Mouse (Mus musculus) MEL (cell line): ENCODE measurements around the gene Lgi4. TPM values are rescaled to one million over a fixed set of nuclear protein-coding genes. Genes with fewer than 3 reads are reported as not detected.

Experiments used
- DNase-seq: peaks from one replicate; pipeline ENCODE4 v3.0.0; 2011; ENCODE audit warnings: low read depth, low spot score
- H3K27ac ChIP-seq: 2 replicates; pipeline ENCODE4 v1.5.1; 2012; ENCODE audit warnings: low read depth, mild to moderate bottlenecking, control low read depth, low read length, moderate library complexity; ENCODE audit not compliant: control insufficient read depth
- H3K27me3 ChIP-seq, 2 experiments: fragments of 150-350 bp in 1 of 2; sonication (generic) in 1 of 2; 2 replicates each; pipeline ENCODE4 v1.6.1; 2012; ENCODE audit warnings: low read length in 2 of 2, mild to moderate bottlenecking in 2 of 2, improper control_type of control experiment in 1 of 2, moderate library complexity in 1 of 2; ENCODE audit not compliant: insufficient read depth in 2 of 2, control insufficient read depth in 1 of 2
- H3K36me3 ChIP-seq, 2 experiments: 2 replicates each; pipeline ENCODE4 v1.6.1; 2012 to 2014; ENCODE audit warnings: low read length in 2 of 2, improper control_type of control experiment in 1 of 2, inconsistent platforms in 1 of 2, mild to moderate bottlenecking in 1 of 2; ENCODE audit not compliant: insufficient read depth in 2 of 2, control insufficient read depth in 1 of 2
- H3K4me1 ChIP-seq, 2 experiments: fragments of 150-350 bp in 1 of 2; sonication (generic) in 1 of 2; 2 replicates each; pipeline ENCODE4 v1.6.1; 2012; ENCODE audit warnings: low read length in 2 of 2, improper control_type of control experiment in 1 of 2, mild to moderate bottlenecking in 1 of 2; ENCODE audit not compliant: insufficient read depth in 2 of 2, control insufficient read depth in 1 of 2
- H3K4me3 ChIP-seq, 2 experiments: fragments of 150-350 bp in 1 of 2; sonication (generic) in 1 of 2; 2 replicates each; pipeline ENCODE4 v1.5.1; 2012; ENCODE audit warnings: low read depth in 2 of 2, low read length in 2 of 2, mild to moderate bottlenecking in 2 of 2, moderate library complexity in 2 of 2, control low read depth in 1 of 2, improper control_type of control experiment in 1 of 2; ENCODE audit not compliant: control insufficient read depth in 1 of 2, insufficient read depth in 1 of 2
- H3K79me2 ChIP-seq: 2 replicates; pipeline ENCODE4 v1.6.1; 2012; ENCODE audit warnings: mild to moderate bottlenecking, low read length, moderate library complexity; ENCODE audit not compliant: control insufficient read depth, poor library complexity, insufficient read depth
- H3K9ac ChIP-seq: 2 replicates; pipeline ENCODE4 v1.6.1; 2012; ENCODE audit warnings: low read depth, mild to moderate bottlenecking, control low read depth, low read length, moderate library complexity; ENCODE audit not compliant: control insufficient read depth, poor library complexity, severe bottlenecking
- H3K9me3 ChIP-seq: fragments of 150-350 bp; sonication (generic); replicated peaks from 2 replicates; pipeline ENCODE4 v1.6.1; 2012; ENCODE audit warnings: mild to moderate bottlenecking, low read length, improper control_type of control experiment, moderate library complexity; ENCODE audit not compliant: insufficient read depth
- BHLHE40 ChIP-seq: IDR thresholded peaks from 2 replicates; pipeline ENCODE4 v1.6.1; 2012; ENCODE audit warnings: low read depth, mild to moderate bottlenecking, inconsistent platforms, low read length, improper control_type of control experiment, borderline replicate concordance
- CHD1 ChIP-seq: IDR thresholded peaks from 2 replicates; pipeline ENCODE4 v1.6.1; 2012; ENCODE audit warnings: low read depth, mild to moderate bottlenecking, inconsistent platforms, low read length, improper control_type of control experiment
- CHD2 ChIP-seq: IDR thresholded peaks from 2 replicates; pipeline ENCODE4 v1.6.1; 2011; ENCODE audit warnings: low read length, improper control_type of control experiment
- EP300 ChIP-seq, 2 experiments: IDR thresholded peaks; 2 replicates each; pipeline ENCODE4 v1.6.1; 2011; ENCODE audit warnings: improper control_type of control experiment in 2 of 2, low read length in 2 of 2, low read depth in 1 of 2, mild to moderate bottlenecking in 1 of 2
- GABPA ChIP-seq: IDR thresholded peaks from 2 replicates; pipeline ENCODE4 v1.6.1; 2012; ENCODE audit warnings: low read depth, mild to moderate bottlenecking, inconsistent platforms, low read length, improper control_type of control experiment, moderate library complexity
- MAFK ChIP-seq: IDR thresholded peaks from 2 replicates; pipeline ENCODE4 v1.6.1; 2011; ENCODE audit warnings: low read depth, mild to moderate bottlenecking, low read length, improper control_type of control experiment, borderline replicate concordance
- MEF2A ChIP-seq: IDR thresholded peaks from 2 replicates; pipeline ENCODE4 v1.6.1; 2014; ENCODE audit warnings: low read depth, mild to moderate bottlenecking, inconsistent platforms, low read length, improper control_type of control experiment; ENCODE audit not compliant: poor library complexity, insufficient replicate concordance, severe bottlenecking; ENCODE audit errors: extremely low read depth
- NRF1 ChIP-seq: IDR thresholded peaks from 2 replicates; pipeline ENCODE4 v1.6.1; 2014; ENCODE audit warnings: low read depth, mild to moderate bottlenecking, inconsistent platforms, low read length, improper control_type of control experiment, moderate library complexity; ENCODE audit not compliant: poor library complexity, insufficient read depth, severe bottlenecking
- POLR2A ChIP-seq, 2 experiments: IDR thresholded peaks; 2 replicates each; pipeline ENCODE4 v1.6.1; 2011 to 2012; ENCODE audit warnings: low read length in 2 of 2, mild to moderate bottlenecking in 2 of 2, control low read depth in 1 of 2, improper control_type of control experiment in 1 of 2, low read depth in 1 of 2, moderate library complexity in 1 of 2; ENCODE audit not compliant: control insufficient read depth in 1 of 2, insufficient read depth in 1 of 2, poor library complexity in 1 of 2
- SMC3 ChIP-seq: IDR thresholded peaks from 2 replicates; pipeline ENCODE4 v1.6.1; 2011; ENCODE audit warnings: low read depth, low read length, improper control_type of control experiment
- TCF12 ChIP-seq: IDR thresholded peaks from 2 replicates; pipeline ENCODE4 v1.6.1; 2014; ENCODE audit warnings: low read depth, mild to moderate bottlenecking, inconsistent platforms, low read length, improper control_type of control experiment, moderate library complexity
- UBTF ChIP-seq: IDR thresholded peaks from 2 replicates; pipeline ENCODE4 v1.6.1; 2012; ENCODE audit warnings: low read depth, mild to moderate bottlenecking, inconsistent platforms, low read length, improper control_type of control experiment, moderate library complexity, borderline replicate concordance; ENCODE audit not compliant: insufficient read depth
- USF2 ChIP-seq, 2 experiments: IDR thresholded peaks; 2 replicates each; pipeline ENCODE4 v1.6.1; 2011 to 2012; ENCODE audit warnings: improper control_type of control experiment in 2 of 2, low read length in 2 of 2, borderline replicate concordance in 1 of 2, inconsistent platforms in 1 of 2, low read depth in 1 of 2, mild to moderate bottlenecking in 1 of 2; ENCODE audit not compliant: insufficient read depth in 1 of 2
- ZC3H11A ChIP-seq: IDR thresholded peaks from 2 replicates; pipeline ENCODE4 v1.6.1; 2012; ENCODE audit warnings: low read depth, mild to moderate bottlenecking, inconsistent platforms, low read length, improper control_type of control experiment
- ZKSCAN1 ChIP-seq: IDR thresholded peaks from 2 replicates; pipeline ENCODE4 v1.6.1; 2012; ENCODE audit warnings: low read depth, mild to moderate bottlenecking, inconsistent platforms, low read length, improper control_type of control experiment, moderate library complexity
- ZMIZ1 ChIP-seq: IDR thresholded peaks from 2 replicates; pipeline ENCODE4 v1.6.1; 2012; ENCODE audit warnings: low read depth, mild to moderate bottlenecking, inconsistent platforms, low read length, improper control_type of control experiment, moderate library complexity
- ZNF384 ChIP-seq: IDR thresholded peaks from 2 replicates; pipeline ENCODE4 v1.6.1; 2012; ENCODE audit warnings: low read depth, mild to moderate bottlenecking, inconsistent platforms, low read length, improper control_type of control experiment
- polyA plus RNA-seq, 2 experiments: library from polyadenylated mRNA; stranded (reverse) in 1 of 2; unstranded in 1 of 2; fragments of >175 nt in 1 of 2; fragments of >200 nt in 1 of 2; gene quantifications; 2 replicates each; pipeline versions ENCODE4 v1.2.1 to v1.2.4; 2012; ENCODE audit warnings: low replicate concordance in 2 of 2, low read depth in 1 of 2; ENCODE audit not compliant: insufficient read length in 2 of 2, insufficient read depth in 1 of 2, missing spikeins in 1 of 2
- total RNA-seq: library from RNA; depleted of rRNA; stranded (reverse); fragments of 300-350 nt; gene quantifications from 2 replicates; pipeline ENCODE4 v1.2.3, GENCODE M21; 2012

Lgi4 gene
- total and polyA plus RNA-seq, 3 experiments: not detected

DNA sequence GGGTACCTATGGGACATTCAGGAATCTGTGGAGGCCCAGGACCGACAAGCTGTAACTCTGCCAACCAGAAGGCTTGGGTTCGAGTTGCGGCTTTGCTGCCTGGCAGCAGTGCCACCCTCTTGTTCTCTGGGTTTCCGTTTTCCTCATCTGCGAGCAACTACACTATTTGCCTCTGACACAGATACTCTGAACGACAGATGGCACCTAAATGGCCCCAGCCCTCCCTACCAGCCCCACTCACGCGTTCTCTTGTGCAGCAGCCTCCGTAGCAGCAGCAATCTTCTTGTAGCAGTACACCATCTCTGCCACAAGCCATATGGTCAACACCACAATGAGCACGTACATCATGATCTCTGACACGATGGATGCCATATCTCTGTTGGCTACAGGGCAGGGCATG, 58.3 kb downstream of the Lgi4 start:
- no peaks in the 10 kb centered on the region for H3K36me3 ChIP-seq
- H3K27ac ChIP-seq: no peak overlapping the region
- H3K4me3 ChIP-seq: no peak overlapping the region
- no peak for DNase-seq
- no peaks in the 10 kb centered on the region for H3K27me3 ChIP-seq
- TF ChIP-seq ZC3H11A: no peak
- no peak for TF ChIP-seq POLR2A (IDR thresholded peaks at IDR 0.05; ENCODE audit: control insufficient read depth in 1 of 2, insufficient read depth in 1 of 2, low read depth in 1 of 2, low read length in 2 of 2, poor library complexity in 1 of 2)
- no peak for TF ChIP-seq TCF12
- TF ChIP-seq CHD2: no peak
- no peak for TF ChIP-seq MEF2A
- no peak for TF ChIP-seq BHLHE40
- no peak for TF ChIP-seq ZMIZ1
- no peak for TF ChIP-seq USF2 (IDR thresholded peaks at IDR 0.05; ENCODE audit: borderline replicate concordance in 1 of 2, insufficient read depth in 1 of 2, low read depth in 1 of 2, low read length in 2 of 2)
- TF ChIP-seq ZNF384: no peak
- TF ChIP-seq UBTF: no peak
- TF ChIP-seq ZKSCAN1: no peak
- no peak for TF ChIP-seq MAFK
- TF ChIP-seq SMC3: no peak
- no peak overlapping the region for H3K9ac ChIP-seq
- H3K9me3 ChIP-seq: no peaks in the 10 kb centered on the region
- H3K79me2 ChIP-seq: no peaks in the 10 kb centered on the region
- H3K4me1 ChIP-seq: peaks cover 0 to under 1% of the 10 kb centered on the region in 2 experiments; a peak in 1 of 4 replicates

GRCm38 (mm10) chr7:31118486-31118885, 59.3 kb downstream of the Lgi4 start:
- H3K27ac ChIP-seq: no peak overlapping the region
- no peaks in the 10 kb centered on the region for H3K36me3 ChIP-seq
- H3K27me3 ChIP-seq: no peaks in the 10 kb centered on the region
- no peaks in the 10 kb centered on the region for H3K9me3 ChIP-seq
- H3K4me3 ChIP-seq: no peak overlapping the region
- no peak overlapping the region for H3K9ac ChIP-seq
- no peaks in the 10 kb centered on the region for H3K79me2 ChIP-seq
- no peaks in the 10 kb centered on the region for H3K4me1 ChIP-seq
- DNase-seq: no peak
- TF ChIP-seq CHD1: no peak

DNA sequence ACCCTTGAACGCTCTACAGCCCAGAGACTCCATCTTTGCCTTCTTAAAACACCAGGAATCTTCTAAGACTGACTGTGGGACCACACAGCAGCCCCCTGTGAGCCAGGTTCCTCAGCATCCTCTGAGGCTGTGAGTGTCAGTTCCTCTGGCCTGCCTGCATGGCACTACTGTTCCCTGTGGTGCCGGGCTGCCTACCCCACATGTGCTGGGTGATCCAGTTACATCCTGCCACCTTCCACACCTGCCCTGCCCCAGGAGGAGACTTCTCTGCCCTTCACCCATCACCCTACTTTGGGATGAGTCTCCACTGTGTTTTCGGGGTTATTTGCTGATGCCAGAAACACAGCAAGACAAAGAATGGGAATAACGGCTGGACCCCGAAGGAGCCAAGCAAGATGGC, 60.4 kb downstream of the Lgi4 start:
- no peak for DNase-seq
- no peak overlapping the region for H3K9ac ChIP-seq
- no peak overlapping the region for H3K4me3 ChIP-seq
- no peaks in the 10 kb centered on the region for H3K9me3 ChIP-seq
- H3K79me2 ChIP-seq: no peaks in the 10 kb centered on the region
- no peak overlapping the region for H3K27ac ChIP-seq
- TF ChIP-seq NRF1: no peak
- no peak for TF ChIP-seq ZKSCAN1
- no peak for TF ChIP-seq TCF12
- TF ChIP-seq CHD1: no peak
- no peak for TF ChIP-seq EP300 (IDR thresholded peaks at IDR 0.05; ENCODE audit: low read depth in 1 of 2, low read length in 2 of 2)
- no peak for TF ChIP-seq GABPA
- H3K4me1 ChIP-seq: no peaks in the 10 kb centered on the region
- H3K27me3 ChIP-seq: no peaks in the 10 kb centered on the region
- no peaks in the 10 kb centered on the region for H3K36me3 ChIP-seq
